Mouse (Mus musculus) forebrain, embryonic 15.5 days (tissue): ENCODE results near the gene Nfkbib. TPM values are rescaled to one million over a fixed set of nuclear protein-coding genes. Genes with fewer than 3 reads are reported as not detected.

Experiments
- ATAC-seq: fragments of 200-750 bp; cut with Nextera tagmentation; replicated peaks from 2 replicates; pipeline ENCODE4 v1.8.0; 2017; ENCODE audit warnings: mild to moderate bottlenecking, moderate TSS enrichment, moderate library complexity
- H3K27ac ChIP-seq: fragments of 300-500 bp; sonication (generic); replicated peaks from 2 replicates; pipeline ENCODE4 v1.5.1; 2015; ENCODE audit warnings: mild to moderate bottlenecking, inconsistent platforms
- H3K27me3 ChIP-seq: fragments of 300-500 bp; sonication (generic); 2 replicates; pipeline ENCODE4 v1.6.1; 2015; ENCODE audit warnings: inconsistent platforms
- H3K36me3 ChIP-seq: fragments of 300-500 bp; sonication (generic); 2 replicates; pipeline ENCODE4 v1.6.1; 2015; ENCODE audit warnings: mild to moderate bottlenecking, inconsistent platforms
- H3K4me1 ChIP-seq: fragments of 300-500 bp; sonication (generic); 2 replicates; pipeline ENCODE4 v1.6.1; 2015; ENCODE audit warnings: inconsistent platforms
- H3K4me2 ChIP-seq: fragments of 300-500 bp; sonication (generic); replicated peaks from 2 replicates; pipeline ENCODE4 v1.6.1; 2015; ENCODE audit warnings: mild to moderate bottlenecking, inconsistent platforms
- H3K4me3 ChIP-seq: fragments of 300-500 bp; sonication (generic); 2 replicates; pipeline ENCODE4 v1.5.1; 2015; ENCODE audit warnings: mild to moderate bottlenecking, inconsistent platforms
- H3K9ac ChIP-seq: fragments of 300-500 bp; sonication (generic); replicated peaks from 2 replicates; pipeline ENCODE4 v1.6.1; 2015; ENCODE audit warnings: mild to moderate bottlenecking, inconsistent platforms
- H3K9me3 ChIP-seq: fragments of 300-500 bp; sonication (generic); 2 replicates; pipeline ENCODE4 v1.6.1; 2016; ENCODE audit warnings: inconsistent platforms
- WGBS: fragments of 180-500 bp; shearing (Covaris S2); methylation state at CpG from one replicate; pipeline ENCODE4 v1.1.7; 2015; ENCODE audit warnings: mixed read lengths; 5-methylcytosine and 5-hydroxymethylcytosine counted together
- polyA plus RNA-seq: library from polyadenylated mRNA; unstranded; fragments of >200 nt; fragmentation: Nextera tagmentation; extraction: Ambion mirVana; gene quantifications from 2 replicates; pipeline ENCODE4 v1.2.1, GENCODE M21; 2015

Nfkbib gene
- polyA plus RNA-seq, 1 experiment from 2014 or later = 59.0 TPM

DNA sequence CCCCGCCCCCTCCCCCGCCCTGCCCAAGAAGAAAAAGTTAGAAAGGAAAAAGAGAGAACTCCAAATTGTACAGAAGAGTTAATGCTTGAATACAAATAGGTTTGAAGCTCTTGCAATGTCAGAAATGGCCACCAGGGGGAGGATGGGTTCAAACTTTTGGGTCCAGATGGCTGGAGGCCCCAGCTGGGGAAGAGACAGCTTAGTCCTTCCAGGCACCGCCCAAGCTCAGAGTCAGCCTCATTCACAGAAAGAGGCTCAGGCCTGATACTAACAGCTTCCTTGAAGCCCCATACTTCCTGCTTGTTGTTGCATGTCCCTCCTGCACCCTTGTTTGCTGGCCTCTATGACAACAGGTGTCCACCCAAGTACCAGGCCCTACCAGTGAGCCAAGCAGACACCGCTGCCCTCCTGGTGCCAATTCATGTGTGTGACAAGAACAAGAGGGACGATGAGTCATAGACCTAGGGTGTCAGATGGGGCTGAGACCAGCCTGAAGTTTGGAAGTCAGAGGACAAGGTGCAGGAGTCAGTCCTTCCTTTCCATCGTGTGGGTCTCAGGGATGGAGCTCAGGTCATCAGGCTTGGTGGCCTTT, 12.9 kb upstream of the Nfkbib start:
- H3K4me3 ChIP-seq = no peak overlapping the region
- H3K36me3 ChIP-seq = peaks cover 22% of the 10 kb centered on the region; the same call in 1 of the 2 replicates
- H3K9ac ChIP-seq = no peak overlapping the region
- no peaks in the 10 kb centered on the region for H3K9me3 ChIP-seq
- H3K4me1 ChIP-seq = peaks cover 4% of the 10 kb centered on the region
- peak overlapping the region; percentile 55; the same call in 1 of the 2 replicates for H3K27ac ChIP-seq
- 43% methylated on average over 6 of the region's 6 CpGs for WGBS
- H3K4me2 ChIP-seq = no peak overlapping the region
- peak; percentile 65 for ATAC-seq
- H3K27me3 ChIP-seq = no peaks in the 10 kb centered on the region

DNA sequence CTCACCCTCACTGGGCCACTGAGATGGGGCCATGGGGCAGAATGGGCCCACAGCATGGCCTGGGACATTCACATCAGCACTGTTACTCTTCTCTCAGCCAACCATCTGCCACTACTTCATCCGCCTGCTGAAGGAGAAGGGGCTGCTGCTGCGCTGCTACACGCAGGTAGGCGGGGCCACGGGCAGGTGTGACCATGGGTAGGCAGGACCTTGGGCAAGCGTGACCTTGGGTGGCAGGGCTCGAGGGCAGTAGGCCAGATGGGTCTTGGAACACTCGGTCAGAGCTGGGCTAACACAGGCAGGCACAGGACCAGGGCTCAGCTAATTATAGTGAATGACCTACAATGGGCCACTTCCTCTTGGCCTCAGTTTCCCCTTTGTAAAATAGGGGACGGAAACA, 11.5 kb upstream of the Nfkbib start:
- H3K9ac ChIP-seq = no peak overlapping the region
- WGBS = 88% methylated on average over 9 of the region's 9 CpGs

DNA sequence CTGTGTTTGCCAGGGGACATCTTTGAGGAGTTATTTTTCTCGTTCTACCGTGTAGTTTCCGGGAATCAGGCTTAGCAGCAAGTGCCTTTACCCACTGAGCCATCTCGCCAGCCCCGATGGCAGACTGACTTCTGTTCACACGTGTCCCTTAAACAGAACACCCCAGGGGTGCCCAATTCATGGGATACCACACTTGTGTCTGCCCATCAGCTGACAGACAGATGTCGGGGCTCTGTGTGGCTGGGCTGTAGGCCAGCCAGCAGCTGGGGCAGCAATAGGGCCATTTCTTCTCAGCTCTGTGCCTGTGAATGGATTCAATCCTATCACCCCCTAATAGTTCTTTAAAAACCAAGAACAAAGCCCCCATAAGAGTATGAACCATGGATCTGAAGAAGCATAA, 7.8 kb upstream of the Nfkbib start:
- Histone ChIP-seq H3K9ac (no peak overlapping the region), H3K4me1 (peaks cover 1% of the 10 kb centered on the region), H3K27ac (no peak overlapping the region), H3K27me3 (no peaks in the 10 kb centered on the region), H3K36me3 (0 out of 2 replicates have a peak, but pooled peaks cover 10% of the 10 kb centered on the region), H3K4me3 (no peak overlapping the region), H3K4me2 (no peak overlapping the region), H3K9me3 (no peaks in the 10 kb centered on the region)
- no peak for ATAC-seq
- WGBS = 81% methylated on average over 7 of the region's 7 CpGs

More for the DNA sequence above, 11.5 kb upstream of the Nfkbib start:
- Histone ChIP-seq H3K4me1 (peaks cover 4% of the 10 kb centered on the region), H3K9me3 (no peaks in the 10 kb centered on the region), H3K27ac (no peak overlapping the region), H3K36me3 (peaks cover 22% of the 10 kb centered on the region; the same call in 1 of the 2 replicates), H3K27me3 (no peaks in the 10 kb centered on the region), H3K4me2 (no peak overlapping the region), H3K4me3 (no peak overlapping the region)
- no peak for ATAC-seq

DNA sequence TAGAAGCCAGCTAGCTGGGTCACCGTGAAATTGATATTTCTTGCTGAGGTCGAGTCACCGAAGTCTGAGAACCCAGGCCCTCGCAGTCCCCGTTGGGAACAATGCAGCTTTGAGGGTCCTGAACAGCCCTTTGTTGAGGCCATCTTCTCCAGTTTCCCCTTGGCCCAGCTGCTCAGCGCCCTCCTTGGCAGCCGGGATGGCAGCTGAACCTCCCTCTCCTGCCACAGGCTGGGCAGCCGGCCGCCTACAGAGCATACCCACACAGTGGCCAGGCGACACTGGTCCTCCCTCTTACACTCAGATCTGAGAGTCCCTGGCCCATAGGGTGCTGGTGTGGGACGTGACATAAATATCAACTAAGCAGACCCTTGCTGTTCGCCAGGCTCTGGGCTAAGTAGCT, 6.9 kb upstream of the Nfkbib start:
- Histone ChIP-seq H3K4me2 (no peak overlapping the region), H3K4me1 (no peaks in the 10 kb centered on the region), H3K4me3 (no peak overlapping the region), H3K27me3 (no peaks in the 10 kb centered on the region), H3K27ac (no peak overlapping the region), H3K36me3 (0 out of 2 replicates have a peak, but pooled peaks cover 10% of the 10 kb centered on the region), H3K9me3 (no peaks in the 10 kb centered on the region), H3K9ac (no peak overlapping the region)
- no peak for ATAC-seq
- 74% methylated on average over 12 of the region's 12 CpGs for WGBS

DNA sequence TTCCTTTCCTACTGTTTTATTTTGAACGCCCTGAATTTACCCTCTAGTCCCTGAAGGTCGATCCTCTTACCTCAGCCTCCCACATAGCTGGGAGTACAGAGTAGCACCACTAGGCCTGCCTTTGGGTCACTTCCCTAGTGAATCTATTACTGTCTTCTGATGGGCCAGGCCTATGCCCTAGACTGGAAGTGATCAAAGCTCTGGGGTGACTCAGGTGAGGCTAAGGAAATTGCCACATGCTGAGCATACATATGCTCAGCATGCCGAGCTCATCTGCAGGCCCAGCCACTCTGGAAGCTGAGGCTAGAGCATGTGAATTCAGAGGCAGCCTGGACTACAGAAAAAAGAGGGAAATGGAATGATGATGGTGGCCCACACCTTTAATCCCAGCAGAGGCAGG, 5.9 kb upstream of the Nfkbib start:
- Histone ChIP-seq H3K4me2 (no peak overlapping the region), H3K9ac (no peak overlapping the region), H3K27ac (no peak overlapping the region), H3K4me1 (peaks cover 3% of the 10 kb centered on the region), H3K4me3 (no peak overlapping the region), H3K27me3 (no peaks in the 10 kb centered on the region), H3K9me3 (no peaks in the 10 kb centered on the region), H3K36me3 (0 out of 2 replicates have a peak, but pooled peaks cover 8% of the 10 kb centered on the region)
- 71% methylated on average over 3 of the region's 3 CpGs for WGBS
- ATAC-seq = no peak

DNA sequence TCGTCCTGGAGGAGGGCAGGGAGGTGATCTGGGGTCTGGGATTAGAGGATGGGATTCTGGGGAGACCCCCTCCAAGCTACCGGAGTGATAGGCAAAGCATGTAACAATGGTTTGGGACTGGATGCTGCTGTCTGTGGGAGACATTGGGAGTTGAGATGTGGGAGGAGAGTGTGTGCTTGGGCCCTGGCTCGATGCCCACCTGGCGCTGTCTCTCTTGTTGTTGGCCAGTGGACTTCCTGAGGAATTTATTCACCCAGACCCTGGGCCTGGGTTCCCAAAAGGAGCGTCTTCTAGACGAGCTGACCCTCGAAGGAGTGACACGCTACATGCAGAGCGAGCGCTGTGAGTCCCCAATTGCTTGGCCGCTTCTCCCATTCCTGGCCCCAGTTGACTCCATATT, 4.6 kb upstream of the Nfkbib start:
- H3K4me1 ChIP-seq = peaks cover 15% of the 10 kb centered on the region
- ATAC-seq = no peak
- no peaks in the 10 kb centered on the region for H3K9me3 ChIP-seq
- no peak overlapping the region for H3K27ac ChIP-seq
- H3K27me3 ChIP-seq = no peaks in the 10 kb centered on the region
- no peak overlapping the region for H3K4me3 ChIP-seq
- WGBS = 90% methylated on average over 11 of the region's 11 CpGs
- H3K4me2 ChIP-seq = no peak overlapping the region
- H3K36me3 ChIP-seq = 0 out of 2 replicates have a peak, but pooled peaks cover 5% of the 10 kb centered on the region
- no peak overlapping the region for H3K9ac ChIP-seq

DNA sequence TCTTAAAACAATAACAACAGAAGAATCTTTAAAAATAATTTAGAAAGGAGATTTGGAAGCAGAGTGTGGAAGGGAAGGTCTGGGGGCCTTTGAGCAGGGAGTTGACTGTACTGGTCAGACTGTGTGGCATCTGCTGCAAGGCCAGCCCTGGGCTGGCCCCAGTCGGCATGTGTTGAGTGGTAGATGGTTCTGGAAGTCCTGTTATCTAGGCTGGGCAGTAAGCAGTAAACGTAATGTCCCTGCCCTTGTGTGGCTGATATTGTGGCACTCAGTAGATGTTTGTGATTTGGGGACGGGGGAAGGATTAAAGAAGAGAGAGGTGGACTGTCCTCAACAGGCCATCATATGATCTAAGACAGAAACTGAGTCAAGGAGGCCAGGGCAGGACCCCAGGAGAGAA, 3.0 kb upstream of the Nfkbib start:
- H3K27me3 ChIP-seq = no peaks in the 10 kb centered on the region
- no peak overlapping the region for H3K4me3 ChIP-seq
- no peak for ATAC-seq
- no peaks in the 10 kb centered on the region for H3K36me3 ChIP-seq
- 91% methylated on average over 3 of the region's 3 CpGs for WGBS
- H3K4me2 ChIP-seq = no peak overlapping the region
- H3K9ac ChIP-seq = no peak overlapping the region
- peaks cover 23% of the 10 kb centered on the region for H3K4me1 ChIP-seq
- H3K9me3 ChIP-seq = no peaks in the 10 kb centered on the region
- H3K27ac ChIP-seq = no peak overlapping the region

DNA sequence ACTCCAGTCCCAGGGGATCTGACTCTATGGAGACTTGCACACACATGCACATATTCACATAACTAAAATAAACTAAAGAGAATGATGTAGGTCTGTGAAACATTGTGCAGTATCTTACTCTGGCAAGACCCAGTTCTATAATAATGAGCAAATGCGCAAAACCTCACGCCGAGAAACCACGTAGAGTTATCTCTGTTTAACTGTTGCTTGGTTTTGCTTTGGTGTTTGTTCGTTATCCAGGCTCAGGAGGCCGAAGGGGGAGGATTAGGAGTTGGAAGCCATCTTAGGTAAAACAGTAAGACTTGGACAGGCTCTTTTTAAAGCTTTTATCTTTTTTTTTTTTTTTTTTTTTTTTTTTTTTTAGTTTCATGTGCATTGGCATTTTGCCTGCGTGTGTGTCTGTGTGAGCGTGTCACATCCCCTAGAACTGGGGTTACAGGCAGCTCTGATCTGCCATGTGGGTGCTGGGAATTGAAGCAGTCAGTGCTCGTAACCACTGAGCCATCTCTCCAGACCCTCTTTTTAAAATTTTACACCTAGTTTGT, 2.2 kb upstream of the Nfkbib start:
- 87% methylated on average over 9 of the region's 9 CpGs for WGBS
- ATAC-seq = no peak

DNA sequence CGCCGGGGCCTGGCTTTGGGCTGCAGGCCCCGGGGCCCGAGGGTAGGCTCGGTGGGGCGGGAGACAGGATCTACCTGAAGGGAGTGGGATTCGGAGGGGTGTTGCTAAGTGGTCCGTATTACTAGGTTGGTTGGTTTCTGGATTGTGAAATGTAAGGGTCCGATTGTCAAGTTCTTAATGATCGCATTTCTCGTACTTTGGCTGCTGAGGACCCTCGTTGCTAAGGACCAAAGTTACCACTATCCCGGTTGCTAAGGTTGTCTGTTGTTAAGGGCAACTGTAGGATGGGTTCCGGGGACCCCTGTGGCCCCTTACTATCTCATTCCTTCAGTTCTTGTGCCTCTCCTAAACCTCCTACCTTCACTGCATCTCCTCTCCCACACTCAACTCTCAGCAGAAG, 402 bp downstream of the Nfkbib start:
- WGBS = 2% methylated on average over 14 of the region's 14 CpGs
- Histone ChIP-seq H3K9me3 (no peaks in the 10 kb centered on the region), H3K4me3 (peak overlapping the region; percentile 61), H3K27ac (no peak overlapping the region), H3K9ac (peak overlapping the region; percentile 57), H3K27me3 (no peaks in the 10 kb centered on the region), H3K4me1 (peaks cover 30% of the 10 kb centered on the region), H3K4me2 (peak overlapping the region; percentile 61), H3K36me3 (peaks cover 4% of the 10 kb centered on the region; the same call in 1 of the 2 replicates)
- ATAC-seq = peak; percentile 21

More for the DNA sequence above, 2.2 kb upstream of the Nfkbib start:
- Histone ChIP-seq H3K4me2 (no peak overlapping the region), H3K4me3 (no peak overlapping the region), H3K4me1 (peaks cover 30% of the 10 kb centered on the region), H3K9ac (no peak overlapping the region), H3K36me3 (no peaks in the 10 kb centered on the region), H3K27me3 (no peaks in the 10 kb centered on the region), H3K27ac (no peak overlapping the region), H3K9me3 (no peaks in the 10 kb centered on the region)

DNA sequence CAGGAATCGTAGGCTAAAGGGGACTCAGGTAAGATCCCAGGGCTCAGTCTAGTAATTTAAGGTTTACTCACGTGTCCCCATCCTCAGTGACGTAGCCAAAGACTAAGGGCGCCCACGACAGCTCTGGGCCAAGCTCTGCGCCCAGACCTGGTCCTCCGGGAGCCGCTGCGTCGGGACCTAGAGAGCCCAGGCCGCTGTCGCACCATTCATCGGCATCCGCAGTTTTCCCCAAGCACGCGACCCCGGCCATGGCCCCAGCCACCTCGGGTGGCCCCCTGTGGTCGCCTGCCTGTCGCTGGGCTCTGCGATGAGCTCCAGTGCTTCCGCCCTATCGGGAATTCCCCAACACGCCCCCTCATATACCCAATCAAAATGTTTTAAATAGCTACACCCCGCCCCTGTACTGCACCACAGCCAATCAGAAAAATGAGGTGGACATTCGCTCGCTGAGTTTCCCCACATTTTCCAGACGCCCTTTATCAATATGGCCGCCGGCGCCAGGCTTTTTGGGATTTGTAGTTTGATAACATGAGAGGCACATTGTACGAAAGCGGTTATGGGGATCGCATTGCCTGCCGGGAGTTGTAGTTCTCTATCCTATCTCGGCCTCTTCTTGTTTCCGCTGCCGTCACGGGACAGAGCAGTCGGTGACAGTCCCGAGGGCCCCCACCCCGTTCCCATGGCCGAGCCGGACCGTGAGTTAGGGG, 986 bp downstream of the Nfkbib start, which contains the start of gene Sirt2:
Gene Sirt2, plus strand, starts transcription at position 563 of the 707 bp plus-strand sequence.
- Histone ChIP-seq H3K27me3 (no peaks in the 10 kb centered on the region), H3K9ac (peak within 1 kb of the TSS; percentile 60), H3K36me3 (peaks cover 10% of the 10 kb centered on the region), H3K4me2 (peak within 1 kb of the TSS; percentile 61), H3K4me3 (peak within 1 kb of the TSS; percentile 61), H3K9me3 (no peaks in the 10 kb centered on the region), H3K27ac (no peak within 1 kb of the TSS), H3K4me1 (peaks cover 30% of the 10 kb centered on the region)
- WGBS = under 1% methylated on average over 45 of the region's 45 CpGs
- ATAC-seq = peak; percentile 98

DNA sequence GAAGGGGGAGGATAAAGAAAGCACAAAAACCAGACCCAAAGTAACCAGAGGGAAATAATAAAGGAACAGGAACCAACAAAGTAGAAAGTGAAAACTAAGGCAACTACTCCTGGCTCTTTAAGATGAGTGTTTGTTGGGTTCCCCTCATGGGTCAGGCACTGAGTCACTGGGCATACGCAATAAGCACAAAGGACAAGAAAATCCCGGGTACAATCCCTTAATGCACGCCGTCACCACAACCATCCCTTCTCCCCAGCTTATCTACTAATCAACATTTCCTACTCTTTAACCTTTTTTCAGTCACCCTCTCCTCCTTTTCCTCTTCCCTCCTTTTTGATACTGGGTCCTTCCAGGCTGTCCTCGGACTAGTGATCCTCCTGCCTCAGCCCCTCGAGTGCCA, 2.1 kb downstream of the Nfkbib start:
- no peak for ATAC-seq
- no peak overlapping the region for H3K27ac ChIP-seq
- peak overlapping the region; percentile 61 for H3K4me3 ChIP-seq
- H3K4me2 ChIP-seq = peak overlapping the region; percentile 57
- 89% methylated on average over 6 of the region's 6 CpGs for WGBS
- 0 out of 2 replicates have a peak overlapping the region, but pooled peaks have one; percentile 3 for H3K9ac ChIP-seq
- H3K4me1 ChIP-seq = peaks cover 30% of the 10 kb centered on the region
- H3K36me3 ChIP-seq = peaks cover 20% of the 10 kb centered on the region
- no peaks in the 10 kb centered on the region for H3K9me3 ChIP-seq
- no peaks in the 10 kb centered on the region for H3K27me3 ChIP-seq

DNA sequence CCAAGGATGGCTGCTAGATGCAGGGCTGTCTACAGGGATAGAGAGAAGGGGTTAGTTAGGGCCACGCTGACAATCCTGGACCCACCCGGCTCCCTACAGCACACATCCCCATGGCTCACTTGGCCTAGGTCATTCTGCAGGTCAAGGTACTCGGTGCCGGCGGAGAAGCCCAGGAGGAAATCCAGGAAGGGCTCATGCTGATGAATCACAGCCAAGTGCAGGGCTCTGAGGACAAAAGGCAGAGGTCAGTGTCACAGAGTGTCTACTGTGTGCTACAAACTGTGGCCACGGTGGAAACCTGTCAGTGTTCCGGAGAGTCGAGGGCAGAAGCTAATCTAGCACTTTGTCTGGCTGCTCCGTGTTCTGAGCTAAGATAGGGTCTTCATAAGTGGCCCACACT, 5.4 kb downstream of the Nfkbib start:
- WGBS = 96% methylated on average over 9 of the region's 9 CpGs

More for the DNA sequence above, 5.4 kb downstream of the Nfkbib start:
- Histone ChIP-seq H3K4me2 (no peak overlapping the region), H3K36me3 (peaks cover 38% of the 10 kb centered on the region), H3K4me3 (no peak overlapping the region), H3K9me3 (no peaks in the 10 kb centered on the region), H3K9ac (no peak overlapping the region), H3K4me1 (peaks cover 15% of the 10 kb centered on the region), H3K27me3 (no peaks in the 10 kb centered on the region), H3K27ac (no peak overlapping the region)
- ATAC-seq = no peak
